Mouse (Mus musculus) left cerebral cortex, adult 11 months (tissue): ENCODE results near the gene P4ha3.
A peak's percentile ranks its signal among the peaks of the same experiment; 100 is the strongest.
"Not testable (repeated sequence)": the region's sequence is repeated elsewhere in the genome, so short reads cannot be mapped to it uniquely, and the experiment has no call there.

ENCODE experiments used
- DNase-seq: peaks from one replicate; pipeline ENCODE4 v3.0.0; 2022; ENCODE audit warnings: low spot score

The P4ha3 gene

DNA sequence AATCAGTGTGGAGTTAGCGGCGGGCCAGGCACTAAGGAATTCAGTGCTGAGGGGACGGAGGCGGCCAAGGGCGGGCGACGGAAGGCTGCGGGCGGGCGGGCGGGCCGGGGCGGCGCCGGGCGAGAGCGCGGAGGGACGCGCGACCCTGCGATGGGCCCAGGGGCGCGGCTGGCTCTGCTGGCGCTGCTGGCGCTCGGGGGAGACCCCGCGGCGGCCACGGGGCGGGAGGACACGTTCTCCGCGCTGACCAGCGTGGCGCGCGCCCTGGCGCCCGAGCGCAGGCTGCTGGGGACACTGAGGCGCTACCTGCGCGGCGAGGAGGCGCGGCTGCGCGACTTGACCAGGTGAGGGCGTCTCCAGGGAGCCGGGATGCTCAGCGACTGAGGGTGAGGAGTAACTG is at the start of gene P4ha3:
P4ha3 (plus strand) TSS at position 138 of the 400 bp plus-strand sequence.
- DNase-seq, result no peak

DNA sequence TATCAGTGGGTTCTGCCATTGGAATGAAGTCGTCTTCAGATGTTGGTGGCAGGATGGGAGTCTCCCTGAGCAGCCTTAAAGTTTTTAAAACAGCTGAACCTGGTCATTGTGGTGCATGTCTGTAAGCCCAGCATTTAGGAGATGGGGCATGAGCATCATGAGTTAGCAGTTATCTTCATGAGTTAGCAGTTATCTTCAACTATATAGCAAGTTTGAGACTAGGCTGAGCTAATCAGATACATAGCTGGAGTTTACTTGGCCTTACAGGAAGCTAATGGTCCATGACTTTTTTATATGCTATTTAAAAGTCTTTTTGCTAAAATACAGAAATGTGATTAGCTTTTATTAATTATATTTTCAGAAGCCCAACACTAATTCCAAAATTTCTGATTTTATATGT is 47.0 kb upstream of the P4ha3 start:
- DNase-seq, result no peak

DNA sequence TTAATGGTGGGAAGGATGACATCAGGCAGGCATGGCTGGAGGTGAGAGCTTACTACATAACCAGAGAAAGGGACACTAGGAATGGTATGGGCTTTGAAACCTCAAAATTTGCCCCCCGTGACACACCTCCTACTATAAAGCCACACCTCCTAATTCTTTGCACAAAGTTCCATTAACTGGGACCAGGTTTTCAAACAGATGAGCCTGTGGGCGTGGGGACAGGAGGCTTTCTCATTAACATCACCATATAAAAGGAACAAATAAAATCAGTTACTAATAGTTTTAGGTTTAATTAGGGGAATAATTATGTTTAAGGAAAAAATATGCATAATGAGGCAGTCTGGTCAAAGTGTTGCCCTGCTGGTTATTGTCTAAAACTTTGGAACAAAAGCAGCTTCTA is 44.7 kb upstream of the P4ha3 start:
- no peak for DNase-seq

DNA sequence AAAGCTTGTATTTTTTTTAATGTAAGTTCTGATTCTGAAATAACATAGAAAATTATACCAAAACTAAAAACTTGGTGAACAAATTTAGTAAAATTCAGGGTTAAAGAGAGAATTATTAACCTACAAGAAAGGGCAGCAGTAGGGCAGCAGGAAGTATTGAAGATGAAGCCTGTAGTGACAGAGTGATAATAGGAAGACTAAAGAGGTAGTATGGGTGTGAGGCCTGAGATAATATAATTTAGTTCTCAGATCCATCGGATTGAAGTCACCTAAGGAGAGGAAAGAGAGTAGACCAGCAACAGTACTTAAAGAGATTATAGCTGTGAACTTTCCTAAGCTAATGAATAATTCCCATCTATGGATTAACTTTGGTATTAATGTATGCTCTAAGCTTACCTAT is 42.3 kb upstream of the P4ha3 start:
- no peak for DNase-seq

DNA sequence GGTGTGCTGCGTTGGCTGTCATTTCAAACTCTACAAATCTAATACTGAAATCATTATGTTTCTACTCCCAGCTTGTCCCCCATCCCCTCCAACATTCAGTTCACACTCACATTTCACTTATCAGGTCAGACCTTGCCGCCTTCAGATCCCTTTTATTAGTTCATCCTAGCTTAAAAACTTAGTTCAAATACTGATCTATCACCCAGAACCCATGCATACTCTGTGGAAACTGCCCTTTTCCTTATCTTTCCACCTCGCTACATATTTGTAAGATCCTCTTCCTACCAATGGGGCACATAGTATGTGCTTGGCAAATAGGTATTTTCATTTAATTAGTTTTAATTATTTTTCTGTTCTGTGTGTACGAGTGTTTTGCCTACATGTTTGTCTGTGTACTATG is 41.1 kb upstream of the P4ha3 start:
- no peak for DNase-seq

DNA sequence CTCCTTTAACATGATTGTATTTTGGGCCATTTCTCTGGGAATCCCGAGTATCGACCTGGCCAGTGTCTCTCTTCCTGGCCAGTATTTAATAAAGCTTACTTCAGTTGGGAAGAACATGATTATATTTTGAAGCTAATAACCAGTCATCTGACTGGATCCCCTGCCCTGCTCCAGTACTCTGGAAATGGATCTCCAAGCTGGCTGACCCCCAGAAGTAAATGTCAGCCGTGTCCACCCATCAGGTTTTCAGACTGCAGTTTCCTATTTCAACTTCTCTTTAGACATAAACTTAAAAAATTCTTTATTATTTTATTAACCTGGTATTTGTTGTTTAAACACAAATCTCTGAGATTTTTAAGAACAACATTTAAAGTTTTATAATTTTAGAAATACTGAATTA is 40.1 kb upstream of the P4ha3 start:
- no peak for DNase-seq

DNA sequence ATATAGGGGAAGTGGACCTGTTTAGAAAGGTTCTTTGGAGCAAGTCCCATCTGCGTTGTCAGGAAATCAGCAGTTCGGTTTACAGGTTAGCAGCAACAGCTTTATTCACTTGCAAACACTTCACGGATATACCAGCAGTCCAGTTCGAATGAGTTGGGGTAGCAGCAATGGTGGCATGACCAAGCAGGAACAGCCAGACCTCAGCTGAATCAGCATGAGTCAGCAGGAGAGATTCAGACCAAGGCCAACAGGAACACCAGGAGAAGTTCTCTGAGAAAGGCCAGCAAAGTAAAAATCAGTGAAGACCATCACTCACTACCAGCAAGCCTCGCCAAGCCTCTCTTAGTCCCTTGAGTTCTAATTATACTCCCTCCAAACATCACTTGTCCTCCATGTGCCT is 34.7 kb upstream of the P4ha3 start:
- no peak for DNase-seq

DNA sequence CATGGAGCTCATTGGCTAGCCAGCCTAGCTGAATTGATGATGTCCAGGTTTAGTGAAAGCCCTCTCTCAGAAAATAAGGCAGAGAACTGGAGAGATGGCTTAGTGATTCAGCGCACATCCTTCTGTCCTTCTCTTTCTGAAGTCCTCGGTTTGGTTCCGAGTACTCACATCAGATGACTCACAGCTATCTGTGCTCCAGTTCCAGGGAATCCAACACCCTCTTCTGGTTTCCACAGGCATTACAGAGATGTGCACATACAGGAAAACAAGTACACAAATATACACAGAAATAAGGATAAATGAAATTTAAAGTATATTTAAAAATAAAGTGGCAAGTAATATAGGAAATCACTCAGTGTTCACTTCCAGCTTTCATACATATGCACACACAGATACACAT is 23.0 kb upstream of the P4ha3 start:
- DNase-seq, result no peak

DNA sequence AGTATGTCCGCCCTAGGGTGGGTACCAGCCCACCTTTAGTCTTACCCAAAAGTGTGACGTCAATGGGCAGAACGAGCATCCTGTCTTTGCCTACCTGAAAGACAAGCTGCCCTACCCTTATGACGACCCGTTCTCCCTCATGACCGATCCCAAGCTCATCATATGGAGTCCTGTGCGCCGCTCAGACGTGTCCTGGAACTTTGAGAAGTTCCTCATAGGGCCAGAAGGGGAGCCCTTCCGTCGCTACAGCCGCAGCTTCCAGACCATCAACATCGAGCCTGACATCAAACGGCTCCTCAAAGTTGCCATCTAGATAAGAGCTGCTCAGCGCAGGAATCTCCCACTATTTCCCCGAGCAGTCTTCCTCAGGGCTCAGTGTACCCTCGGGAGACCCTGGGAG is 20.4 kb upstream of the P4ha3 start:
- not testable (repeated sequence) for DNase-seq

DNA sequence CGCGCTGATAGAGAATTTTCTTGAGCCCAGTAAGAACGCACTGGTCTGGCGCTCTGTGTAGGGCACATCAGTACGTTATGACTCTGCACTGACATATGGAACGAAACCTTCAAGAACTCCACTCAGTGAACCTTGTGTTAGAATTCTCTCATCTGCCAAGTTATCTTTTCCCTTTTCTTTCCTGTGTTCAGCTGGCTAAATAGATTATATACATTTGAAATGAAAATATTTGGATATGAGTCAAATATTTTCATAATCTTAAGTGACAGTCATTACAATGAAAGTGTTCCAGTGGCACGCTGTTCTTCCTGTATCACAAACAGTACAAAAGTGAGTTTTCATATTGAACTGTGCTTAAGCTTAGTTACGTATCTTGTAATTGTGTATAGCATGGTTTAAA is 13.0 kb upstream of the P4ha3 start:
- DNase-seq, result no peak

DNA sequence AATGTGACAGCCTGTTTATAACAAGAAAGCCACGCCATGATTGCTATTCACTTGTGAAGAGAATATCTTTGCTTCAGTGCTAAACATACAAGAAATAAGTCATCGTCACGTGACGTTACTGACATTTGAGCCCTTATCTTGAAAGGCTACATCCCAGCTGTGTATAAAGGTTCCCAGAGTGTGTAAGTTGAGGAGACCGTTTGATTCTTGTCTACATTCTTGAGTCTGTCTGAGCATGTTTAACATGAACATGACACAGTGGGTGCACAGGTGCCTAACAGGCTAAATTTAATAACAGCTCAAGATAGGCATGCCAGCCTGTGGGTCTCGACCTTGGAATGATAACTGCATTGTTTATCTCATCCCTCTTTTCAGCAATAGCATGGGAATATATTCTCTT is 10.8 kb upstream of the P4ha3 start:
- no peak for DNase-seq

DNA sequence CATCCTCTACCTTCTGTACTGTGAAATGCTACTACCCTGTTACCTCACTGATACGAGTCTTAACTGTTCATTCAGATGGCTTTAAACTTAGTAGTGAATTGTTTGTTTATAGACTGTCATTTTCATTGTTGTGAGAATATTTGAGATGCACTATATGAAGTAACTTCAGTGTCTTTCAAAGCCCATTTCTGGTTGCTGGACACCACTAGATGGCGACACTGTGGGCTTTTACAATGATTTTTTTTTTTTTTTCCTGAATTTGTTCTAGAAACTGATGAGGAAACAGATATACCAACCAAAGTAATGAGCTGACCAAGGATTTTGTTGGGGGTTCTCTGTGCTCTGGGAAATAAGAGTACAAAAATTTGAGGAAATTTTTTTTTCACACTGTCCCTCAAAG is 8.9 kb upstream of the P4ha3 start:
- DNase-seq, result no peak

DNA sequence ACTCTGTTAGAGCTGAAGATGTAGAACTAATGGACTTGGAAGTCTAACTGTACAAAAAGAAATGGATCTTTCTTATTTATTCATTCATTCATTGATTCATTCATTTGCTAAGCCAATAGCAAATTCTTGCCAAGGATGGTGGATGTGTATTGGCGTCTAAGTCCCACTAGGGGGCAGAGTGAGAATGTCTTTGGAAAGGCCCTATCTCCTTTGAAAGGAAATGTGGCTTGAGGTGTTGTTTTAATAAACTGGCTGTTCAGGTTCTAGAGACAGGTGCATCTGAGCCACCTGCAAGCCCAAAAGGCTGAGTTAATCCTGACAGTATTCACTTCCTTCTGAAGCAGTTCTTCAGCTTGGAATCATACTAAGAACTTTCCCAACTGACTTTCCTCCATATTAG is 5.5 kb upstream of the P4ha3 start:
- no peak for DNase-seq

DNA sequence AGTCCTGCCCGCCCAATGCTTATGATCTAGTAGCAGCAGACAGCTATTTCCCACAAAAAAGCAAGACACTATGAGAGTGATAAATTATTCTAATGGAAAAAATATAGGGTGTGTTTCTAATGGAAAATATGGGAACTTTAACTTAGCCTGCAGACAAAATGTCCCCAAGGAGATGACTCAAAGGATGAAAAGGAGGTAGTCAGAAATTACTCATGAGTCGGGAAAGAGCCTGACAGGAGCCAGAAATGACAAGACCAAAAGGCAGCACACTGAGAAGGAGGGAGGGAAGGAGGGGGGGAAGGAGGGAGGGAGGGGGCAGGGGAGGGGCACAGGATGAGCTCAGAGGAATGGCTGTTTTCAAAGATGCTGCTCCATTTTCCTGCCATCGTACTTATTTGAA is 3.7 kb upstream of the P4ha3 start:
- no peak for DNase-seq

DNA sequence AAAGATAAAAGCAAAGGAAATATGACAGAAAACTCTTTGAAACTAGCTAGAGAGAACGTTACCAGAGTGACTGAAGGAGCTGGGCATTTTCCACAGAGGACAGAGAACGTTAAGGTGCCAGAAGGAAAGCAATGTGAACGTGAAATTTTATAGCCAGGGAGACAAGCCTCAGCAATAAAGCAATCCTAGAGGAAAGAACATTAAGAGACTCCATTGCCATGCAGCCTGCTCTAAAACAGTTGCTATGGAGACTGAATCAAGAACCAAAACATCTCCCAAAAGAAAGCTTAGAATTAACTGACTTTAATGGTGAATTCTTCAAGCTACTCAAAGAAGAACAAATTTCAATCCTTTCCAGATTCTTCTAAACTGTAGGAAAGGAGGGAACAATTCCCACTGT is 2.0 kb upstream of the P4ha3 start:
- DNase-seq, result no peak

DNA sequence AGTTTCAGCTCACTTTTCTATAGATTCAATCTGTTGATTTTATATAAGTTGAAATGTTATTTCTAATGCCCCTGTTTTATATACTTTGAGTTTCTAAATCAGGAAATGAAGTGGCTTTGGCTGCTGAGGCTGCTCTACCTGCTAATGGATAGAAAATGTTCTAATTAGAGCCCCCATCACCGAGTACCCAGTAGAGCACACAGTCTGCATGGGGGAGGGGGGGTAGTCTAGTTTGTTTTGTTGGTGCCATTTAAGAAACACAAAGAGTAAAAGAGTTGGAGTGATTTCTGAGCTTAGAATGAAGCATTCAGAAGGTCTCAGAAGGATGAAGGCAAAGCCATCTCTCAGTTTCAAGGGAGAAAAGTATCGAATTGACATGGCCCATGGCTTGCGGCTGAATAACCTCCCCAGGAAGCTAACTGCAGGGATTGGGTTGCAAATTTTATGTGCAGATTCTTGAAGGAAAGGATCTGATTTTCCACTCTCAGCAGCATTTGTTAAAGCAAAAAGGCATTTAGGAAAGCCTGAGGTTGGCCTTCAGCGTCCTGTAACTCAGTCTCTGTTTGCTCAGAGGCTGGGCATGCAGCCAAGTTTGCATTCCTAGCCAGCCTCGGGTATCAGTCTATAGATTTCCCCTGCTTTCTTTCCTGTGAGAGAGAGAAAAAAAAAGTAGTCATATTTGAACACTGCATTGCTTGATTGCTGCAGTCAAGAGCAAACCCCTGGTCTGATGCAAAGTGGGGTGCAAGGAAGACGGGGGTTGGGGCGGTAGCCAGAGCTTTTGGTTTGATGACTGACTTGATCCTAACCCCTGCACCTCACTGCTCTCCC is 2.6 kb downstream of the P4ha3 start:
- no peak for DNase-seq

DNA sequence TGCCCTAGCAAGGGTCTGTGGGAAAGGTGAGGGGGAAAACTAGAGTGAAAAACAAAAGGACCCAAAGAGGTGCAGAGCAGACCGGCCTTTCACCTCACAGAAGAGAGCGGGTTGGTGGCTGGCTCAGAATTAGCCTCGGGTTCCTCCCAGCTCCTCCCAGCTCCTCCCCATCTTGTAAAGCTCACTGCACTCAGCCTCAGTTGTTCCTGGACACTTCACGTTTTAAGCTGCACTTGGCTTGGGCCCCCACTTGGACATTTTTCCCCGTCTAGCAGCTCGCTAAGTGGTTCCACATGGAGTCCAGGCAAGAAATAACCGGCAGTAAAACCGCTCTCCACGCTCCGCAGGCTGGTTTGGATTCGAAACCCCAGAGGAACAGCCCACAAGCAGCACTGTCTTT is 3.3 kb downstream of the P4ha3 start:
- DNase-seq, result no peak

DNA sequence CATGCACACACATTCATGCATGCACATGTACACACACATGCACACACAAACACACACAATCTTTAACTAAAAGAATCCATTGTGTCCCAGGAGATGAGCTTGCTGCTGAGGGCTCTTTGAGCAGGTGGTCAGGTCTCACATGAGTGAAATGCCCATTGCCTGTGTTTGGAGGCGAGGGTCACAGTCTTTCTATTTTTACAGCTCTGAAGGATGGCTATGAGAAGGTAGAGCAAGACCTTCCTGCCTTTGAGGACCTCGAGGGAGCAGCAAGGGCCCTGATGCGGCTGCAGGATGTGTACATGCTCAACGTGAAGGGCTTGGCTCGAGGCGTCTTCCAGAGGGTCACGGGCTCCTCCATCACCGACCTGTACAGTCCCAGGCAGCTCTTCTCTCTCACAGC is 8.2 kb downstream of the P4ha3 start:
- DNase-seq, result no peak

DNA sequence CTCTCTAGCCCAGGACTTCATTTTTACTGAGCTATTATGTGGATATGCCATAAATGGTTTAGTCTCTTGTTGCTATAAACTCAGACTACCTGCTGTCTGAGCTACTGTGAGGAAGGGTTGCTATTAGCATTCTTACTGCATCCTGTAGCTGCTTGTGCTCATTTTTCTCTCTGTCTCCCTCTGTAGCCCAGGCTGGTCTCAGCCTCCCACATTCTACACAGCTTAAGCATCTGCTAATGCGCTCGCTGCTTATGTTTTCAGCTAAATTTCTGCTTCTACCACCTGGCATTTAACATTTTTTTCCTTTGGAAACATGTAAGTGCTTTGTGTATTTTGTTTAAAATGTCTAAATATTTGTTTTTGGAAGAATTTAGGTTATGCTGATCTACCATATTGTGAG is 10.4 kb downstream of the P4ha3 start:
- DNase-seq, result no peak

DNA sequence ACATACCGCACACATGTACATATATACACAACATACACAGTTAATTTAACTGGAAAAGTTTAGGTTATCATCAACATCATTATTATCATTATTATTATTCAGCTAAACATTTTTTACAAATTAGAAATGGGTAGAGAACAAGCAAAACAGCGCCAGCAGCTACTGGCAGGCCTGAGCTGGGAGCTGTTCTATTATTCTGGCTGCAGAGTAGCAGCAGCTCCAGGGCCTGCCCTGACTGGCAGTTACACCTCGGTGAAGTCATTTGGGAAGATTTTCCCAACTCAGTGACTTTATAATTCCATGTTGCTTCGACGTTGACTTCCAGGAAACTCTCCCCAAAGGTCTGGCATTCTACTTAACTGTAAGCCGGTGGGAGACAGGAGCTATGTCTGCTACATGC is 11.4 kb downstream of the P4ha3 start:
- no peak for DNase-seq

DNA sequence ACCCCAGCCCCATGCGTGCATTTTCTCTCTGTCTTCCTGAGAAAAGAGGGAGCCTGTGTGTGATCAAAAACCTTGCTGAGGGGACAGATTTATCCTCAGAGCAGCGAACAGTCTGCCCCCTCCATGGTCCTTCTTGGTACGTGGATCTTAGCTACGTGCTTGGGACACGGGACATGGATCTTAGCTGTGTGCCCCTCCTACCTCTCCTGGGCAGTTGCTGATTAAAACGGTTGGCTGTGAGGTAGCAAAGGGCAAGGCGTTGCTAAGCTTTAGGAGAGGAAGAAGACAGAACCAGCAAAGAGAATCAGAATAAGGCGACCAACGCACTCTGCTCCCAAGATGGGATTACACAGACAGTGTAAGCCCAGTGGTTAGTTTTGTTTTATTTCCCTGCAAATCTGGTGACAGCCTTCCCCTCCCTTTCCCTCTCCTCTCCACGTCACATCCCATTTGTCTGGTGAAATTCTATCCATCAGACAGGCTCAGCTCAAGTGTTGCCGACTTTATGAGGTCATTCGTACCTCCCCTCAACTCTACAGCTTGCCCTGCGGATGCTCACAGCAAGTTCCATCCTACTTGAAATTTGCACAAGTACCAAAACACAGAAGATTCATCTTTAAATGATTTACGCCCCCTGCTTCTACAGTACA is 13.7 kb downstream of the P4ha3 start:
- DNase-seq, result no peak

DNA sequence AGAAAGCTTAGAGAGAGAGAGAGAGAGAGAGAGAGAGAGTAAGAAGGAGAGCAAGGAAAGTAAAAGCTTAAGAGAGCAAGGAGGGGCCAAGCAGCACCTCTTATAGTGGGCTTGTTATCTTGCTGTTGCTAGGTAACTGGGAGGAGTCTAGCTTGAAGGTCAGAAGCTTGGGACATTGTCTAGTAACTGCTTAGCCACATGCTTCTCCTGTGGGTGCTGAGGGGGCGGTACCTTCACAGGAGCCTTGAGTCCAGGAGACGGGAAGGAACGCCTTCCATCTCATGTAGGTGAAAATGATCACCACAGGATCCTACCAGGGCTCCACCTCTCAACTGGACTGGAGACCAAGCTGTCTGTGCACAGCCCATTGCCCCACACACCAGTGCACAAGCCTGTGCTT is 16.1 kb downstream of the P4ha3 start:
- no peak for DNase-seq

DNA sequence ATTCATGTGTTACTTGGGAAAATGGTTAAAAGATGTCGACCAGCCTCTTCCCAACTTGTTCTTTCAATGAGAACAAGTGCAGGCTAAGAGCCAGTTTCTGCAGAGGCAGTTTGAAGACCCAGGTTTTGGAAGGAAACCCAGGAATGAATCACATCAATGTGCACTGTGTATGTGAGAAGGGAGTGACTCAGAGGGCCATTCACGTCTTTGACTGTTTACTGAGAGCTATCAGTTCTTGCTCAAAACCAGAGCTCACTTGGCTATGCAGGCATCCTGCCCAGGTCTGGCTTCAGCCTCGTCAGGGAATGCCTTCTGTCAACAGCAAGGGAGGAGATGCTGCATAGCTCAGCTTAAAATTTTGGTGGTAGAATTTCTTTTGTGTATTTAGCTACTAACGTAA is 17.0 kb downstream of the P4ha3 start:
- DNase-seq, result peak; percentile 49

DNA sequence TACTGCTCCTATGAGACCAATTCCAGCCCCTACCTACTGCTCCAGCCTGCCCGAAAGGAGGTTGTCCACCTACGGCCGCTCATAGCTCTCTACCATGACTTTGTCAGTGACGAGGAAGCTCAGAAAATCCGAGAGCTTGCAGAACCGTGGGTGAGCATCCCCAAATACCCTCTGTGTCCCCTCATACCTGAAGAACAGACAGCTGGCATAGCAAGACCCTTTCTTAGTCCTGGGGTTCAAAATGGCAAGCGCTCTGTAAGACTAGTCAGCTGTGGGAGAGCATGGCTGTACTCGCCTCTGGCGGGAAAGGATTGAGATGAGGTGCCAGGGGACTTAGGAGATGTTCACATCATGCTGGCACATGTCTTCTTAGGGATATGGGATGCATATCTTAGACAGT is 20.6 kb downstream of the P4ha3 start:
- DNase-seq, result no peak
